Mouse (Mus musculus) regulatory T cell (primary cell): Measurements from ENCODE around the gene Nyx.
"Not testable (repeated sequence)": the region's sequence is repeated elsewhere in the genome, so short reads cannot be mapped to it uniquely, and the experiment has no call there.

ENCODE experiments used
- in situ Hi-C: fragments of 300-600 bp; cut with MboI, MseI; formaldehyde crosslinking; loops from one replicate; pipeline ENCODE4 v1.15.1; 2025; ENCODE audit warnings: high pct_unique_total_duplicates

Gene Nyx

DNA sequence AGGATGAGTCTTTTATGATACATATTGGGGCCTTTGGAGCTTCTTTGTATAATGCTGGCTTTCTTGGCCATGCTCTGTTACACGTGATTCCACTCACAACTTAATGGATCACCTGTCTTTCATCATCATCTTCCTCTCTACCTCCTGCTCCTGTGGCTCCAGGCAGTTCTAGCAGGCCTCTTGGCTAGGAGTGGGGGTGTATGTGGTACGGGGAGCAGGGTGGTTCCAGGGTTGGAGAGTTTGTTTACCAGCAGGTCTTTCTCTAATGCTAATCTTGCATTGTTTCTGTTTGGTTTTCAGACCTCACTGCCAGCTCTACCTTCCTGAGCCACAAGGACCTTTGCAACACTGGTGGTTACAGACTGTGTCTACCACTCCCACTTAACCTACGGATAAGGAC, at the start of gene Nyx:
Gene Nyx (plus strand): TSS at position 301 of the 400 bp plus-strand sequence.
- in situ Hi-C loops, result loop anchor here (5.0 kb wide), 2 partner anchors 186 to 376 kb away; no protein-coding TSS in a partner anchor

DNA sequence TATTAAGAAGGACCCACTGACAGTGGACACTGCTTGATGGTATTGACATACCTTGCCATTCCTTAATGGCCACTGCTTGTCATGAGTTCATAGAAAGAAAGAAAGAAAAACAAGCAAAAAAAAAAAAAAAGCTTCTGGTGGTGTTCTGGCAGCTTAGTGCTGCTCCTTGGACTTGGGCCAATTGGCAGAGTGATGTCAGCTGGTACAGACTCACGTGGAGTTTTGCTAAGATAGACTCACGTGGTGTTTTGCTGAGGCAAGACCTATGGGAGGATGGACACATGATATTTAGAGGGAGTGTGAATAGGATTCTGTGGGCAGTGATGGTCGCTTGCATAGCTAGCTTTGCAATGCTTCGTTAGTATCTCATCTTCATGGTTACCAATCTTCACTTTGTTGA, 43.9 kb upstream of the Nyx start:
- in situ Hi-C loops, result no loop called here

DNA sequence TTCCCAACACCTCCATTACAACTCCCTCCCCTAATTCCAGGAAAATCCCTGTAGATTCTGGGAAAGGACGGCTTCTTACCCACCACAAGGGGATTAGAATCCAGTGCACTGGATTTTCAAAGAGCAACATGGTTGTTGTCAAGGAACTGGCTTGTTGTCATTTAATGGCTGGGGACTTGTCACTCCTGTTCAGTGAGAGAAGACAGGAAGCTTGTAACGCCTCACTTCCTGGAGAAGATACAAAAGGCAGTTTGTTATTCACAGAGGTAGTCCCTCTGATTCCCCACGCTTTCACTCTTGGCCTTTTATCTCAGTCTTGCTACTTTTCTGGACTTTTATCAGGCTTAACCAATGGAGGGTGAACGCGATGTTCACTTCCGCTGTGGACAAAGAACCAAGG, 34.5 kb upstream of the Nyx start:
- in situ Hi-C loops, result no loop called here

DNA sequence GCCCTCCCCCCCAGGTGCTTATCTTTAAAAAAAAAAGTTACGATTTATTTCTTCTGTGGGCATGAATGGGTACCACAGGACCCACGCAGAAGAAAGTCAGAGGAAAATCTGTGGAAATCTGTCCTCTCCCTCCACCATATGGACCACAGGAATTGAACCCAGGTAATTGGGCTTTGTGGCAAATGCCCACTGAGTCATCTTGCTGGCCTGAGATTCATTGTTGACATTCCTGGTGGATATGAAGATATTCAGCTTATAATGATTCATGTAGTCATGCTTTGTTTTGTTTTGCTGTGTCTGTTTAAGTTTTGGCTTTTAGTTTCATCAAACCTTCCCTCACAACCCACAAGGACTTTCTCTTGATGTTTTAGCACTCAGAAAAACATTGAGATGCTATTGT, 29.9 kb upstream of the Nyx start:
- in situ Hi-C loops, result not testable (repeated sequence)

DNA sequence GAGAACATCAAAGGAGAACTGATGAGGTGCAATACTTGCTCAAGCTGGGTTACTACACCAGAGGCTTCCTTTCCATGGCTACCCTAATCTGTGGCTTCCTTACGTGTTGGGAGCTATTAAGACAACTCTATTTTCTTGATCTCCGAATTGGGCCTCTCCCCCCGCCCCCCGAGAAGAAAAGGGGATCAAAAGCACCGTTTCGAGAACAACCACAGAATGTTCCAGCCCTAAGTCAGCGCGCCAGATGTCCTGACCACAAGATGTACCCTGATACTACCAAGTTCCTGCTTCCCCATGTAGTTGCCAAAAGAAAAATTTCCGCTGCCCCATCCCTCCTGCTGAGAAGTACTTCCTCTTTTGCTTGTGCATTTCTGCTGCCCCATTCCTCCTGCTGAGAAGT, 9.4 kb upstream of the Nyx start:
- in situ Hi-C loops, result not testable (repeated sequence)

DNA sequence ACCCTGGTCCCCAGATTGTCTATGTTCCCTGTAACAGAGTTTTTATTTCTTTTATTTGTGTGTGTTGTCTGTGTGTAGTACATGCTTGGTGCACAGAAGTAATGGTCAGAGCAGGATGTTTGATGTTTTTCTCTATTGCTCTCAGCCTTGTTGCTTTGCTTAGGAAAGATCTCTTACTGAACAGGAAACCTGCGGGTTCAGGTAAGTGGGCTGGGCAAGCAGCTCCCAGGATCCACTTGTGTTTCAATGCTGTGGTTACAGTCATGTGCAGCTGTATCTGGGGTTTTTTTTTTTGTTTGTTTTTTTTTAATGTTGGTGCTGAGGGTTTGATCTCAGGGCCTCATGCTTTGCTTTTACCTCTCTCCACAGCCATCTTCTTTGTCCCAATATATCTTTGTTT, 7.1 kb upstream of the Nyx start:
- in situ Hi-C loops, result no loop called here

DNA sequence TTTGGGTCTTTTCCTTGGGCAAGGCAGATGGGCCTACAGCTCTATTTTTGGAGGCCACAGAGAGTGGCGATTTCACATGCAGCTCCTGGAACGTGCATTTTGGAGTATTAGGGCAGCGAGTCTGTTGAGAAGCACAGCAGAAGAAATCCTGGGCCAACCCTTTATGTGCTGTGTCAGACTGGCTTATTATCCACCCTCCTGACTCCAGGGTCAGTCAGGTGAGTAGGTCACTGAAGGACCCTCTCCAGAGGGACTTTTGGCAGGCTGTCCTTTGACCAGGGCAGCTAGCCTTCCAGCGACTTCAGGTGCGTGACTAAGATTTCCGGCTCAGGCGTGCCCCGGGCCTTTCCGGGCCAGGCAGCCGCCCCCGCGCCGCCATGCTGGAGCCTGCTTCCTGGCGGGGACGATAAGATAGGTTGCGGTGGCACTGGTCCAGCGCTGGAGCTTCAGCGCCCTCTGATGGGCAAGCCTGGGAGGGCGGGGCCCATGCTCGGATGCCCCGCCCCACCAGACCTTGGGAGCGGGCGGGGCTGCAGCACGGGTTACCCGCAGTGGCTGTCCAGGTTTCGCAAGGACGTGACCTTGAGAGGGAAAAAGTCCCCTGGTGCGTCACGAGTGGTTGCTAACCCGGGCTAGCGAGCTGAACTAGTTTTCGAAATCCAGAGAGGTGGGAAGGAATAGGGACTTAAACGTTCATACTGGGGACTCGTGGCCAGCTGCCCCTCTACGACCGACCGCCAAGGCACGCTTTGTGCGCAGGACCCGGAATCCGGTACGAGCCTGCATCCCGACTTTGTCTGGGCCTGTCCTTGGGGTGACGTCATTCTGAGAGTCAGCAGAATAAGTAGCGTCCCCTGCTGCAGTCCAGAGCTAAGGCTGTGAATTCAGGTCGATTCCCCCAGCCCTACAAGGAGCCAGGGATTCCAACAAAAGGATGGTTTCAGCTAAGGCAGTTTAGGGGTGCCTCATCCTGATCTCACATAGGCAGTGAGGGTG, 4.3 kb upstream of the Nyx start:
- in situ Hi-C loops, result loop anchor here (5.0 kb wide), 1 partner anchor 224 kb away; no protein-coding TSS in a partner anchor

DNA sequence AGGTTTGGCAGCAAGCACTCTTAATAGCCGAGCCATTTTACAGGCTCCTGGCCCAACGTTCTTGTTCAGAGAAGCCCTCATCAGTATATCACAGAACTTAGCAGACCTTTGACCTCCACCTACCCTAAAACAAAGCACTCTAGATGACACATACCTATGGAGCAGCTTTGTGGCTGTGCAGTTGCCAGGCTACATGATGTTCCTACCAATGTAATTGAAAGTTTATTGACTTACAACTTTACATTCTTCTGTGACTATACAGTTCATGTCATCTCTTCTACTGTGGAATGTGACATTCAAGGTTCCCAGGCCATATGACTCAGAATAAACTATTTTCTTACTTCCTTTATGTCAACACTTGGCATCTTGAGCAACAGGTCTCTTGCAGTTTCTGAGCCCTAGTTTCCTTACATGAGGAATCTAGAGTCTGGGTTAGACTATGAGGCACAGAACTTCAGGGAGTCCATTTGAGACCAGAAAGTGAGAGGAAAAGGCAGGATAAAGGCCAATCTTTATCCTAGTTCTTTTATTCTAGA, 2.9 kb upstream of the Nyx start:
- in situ Hi-C loops, result loop anchor here (5.0 kb wide), 1 partner anchor 226 kb away; no protein-coding TSS in a partner anchor

DNA sequence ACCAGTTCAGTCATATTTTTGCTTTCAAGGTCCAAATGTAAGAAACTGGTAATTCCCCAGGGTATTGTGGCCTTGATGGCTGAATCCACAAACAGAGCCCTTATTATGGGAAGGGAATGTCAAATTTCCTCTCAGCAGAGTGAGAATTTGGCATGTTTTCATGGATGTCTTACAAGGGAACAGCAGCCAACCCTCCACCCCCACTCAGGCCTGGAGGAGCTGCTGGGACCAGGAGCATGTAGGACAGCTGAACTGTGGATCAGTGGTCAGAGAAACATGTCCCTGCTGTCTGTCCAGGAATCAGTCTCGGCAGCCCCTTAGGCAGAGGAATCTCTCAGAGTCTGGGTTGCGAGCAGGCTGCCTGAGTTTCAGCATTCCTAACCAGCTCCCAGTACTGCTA, 771 bp downstream of the Nyx start:
- in situ Hi-C loops, result loop anchor here (5.0 kb wide), 2 partner anchors 186 to 376 kb away; no protein-coding TSS in a partner anchor

DNA sequence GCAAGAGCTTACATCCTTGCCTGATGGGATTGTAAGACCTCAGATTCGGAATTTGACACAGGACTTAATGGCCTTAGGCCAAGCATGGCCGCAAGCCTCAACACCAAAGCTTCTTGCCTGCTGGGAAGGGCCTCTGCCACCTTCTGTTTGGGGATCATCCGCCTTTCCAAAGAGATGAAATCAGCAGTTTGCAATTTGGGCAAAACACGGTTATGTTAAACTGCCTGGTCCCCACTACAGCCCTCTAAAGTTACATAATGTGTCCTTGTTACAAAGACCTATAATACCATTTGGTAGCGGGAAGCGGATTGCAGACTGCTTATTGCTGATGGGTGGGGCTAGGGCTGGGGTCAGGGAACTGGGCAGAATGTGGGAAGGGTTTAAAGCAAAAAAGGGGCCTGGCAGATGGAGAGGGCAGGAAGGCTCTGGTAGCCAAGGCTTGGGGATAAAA, 1.2 kb downstream of the Nyx start:
- in situ Hi-C loops, result loop anchor here (5.0 kb wide), 2 partner anchors 185 to 375 kb away; no protein-coding TSS in a partner anchor

DNA sequence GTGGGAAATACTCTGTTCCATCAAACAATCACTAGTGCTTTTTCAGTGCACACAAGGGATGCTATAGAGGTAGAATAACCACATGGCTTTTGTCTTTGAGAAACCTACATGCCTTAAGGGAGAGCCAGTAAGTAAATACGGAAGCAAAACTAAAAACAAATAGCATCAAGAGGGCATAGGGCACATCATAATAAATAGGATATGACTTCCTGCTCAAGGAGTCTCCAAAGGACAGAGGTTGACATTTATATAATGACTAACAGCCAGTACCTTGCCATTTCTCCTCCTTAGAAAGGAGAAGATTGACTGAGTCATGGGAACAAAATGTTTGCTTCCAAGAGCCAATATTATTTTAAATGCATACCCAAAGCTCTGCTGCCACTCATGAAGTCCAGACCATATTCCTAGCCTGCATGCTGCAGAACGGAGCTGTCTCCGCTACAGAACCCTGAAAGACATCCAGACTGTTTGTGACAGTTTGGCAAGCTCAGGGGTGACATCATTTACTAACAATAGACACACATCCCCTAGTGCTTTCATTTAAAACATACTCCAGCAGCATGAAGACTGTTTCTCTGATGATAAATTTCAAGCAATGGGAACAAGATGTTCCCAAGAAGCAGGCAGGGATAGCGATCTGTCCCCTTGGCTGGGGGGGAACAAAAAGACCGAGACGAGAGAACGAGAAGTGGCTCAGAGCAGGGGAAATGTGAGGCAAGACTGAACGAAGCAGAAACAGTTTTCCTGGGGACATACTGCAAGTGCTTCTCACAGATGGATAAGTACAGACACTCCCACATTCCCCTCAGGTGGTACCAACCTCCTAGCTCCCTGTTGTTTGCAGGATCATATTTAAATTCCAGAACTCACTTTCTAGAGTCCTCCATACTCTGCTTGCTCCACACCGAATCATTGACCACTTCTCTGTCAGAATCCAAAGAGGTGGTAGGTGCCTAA, 3.5 kb downstream of the Nyx start:
- in situ Hi-C loops, result loop anchor here (5.0 kb wide), 2 partner anchors 183 to 373 kb away; no protein-coding TSS in a partner anchor

DNA sequence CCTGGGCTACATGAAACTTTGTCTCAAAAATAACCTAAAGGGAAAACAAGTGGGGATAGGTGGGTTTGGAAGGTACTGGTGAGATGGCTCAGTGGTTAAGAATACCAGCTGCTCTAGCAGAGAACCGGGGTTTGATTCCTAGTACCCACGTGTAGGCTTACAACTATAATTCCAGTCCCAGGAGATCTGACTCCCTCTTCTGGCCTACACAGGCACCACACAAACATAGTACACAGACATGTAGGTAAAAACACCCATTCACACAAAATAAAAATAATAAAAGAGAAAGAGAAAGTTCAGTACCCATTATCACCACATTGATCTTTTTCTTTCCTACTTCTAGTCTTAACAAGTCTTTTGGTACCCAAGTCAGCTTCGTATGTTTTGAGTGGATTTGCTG, 6.0 kb downstream of the Nyx start:
- in situ Hi-C loops, result no loop called here

DNA sequence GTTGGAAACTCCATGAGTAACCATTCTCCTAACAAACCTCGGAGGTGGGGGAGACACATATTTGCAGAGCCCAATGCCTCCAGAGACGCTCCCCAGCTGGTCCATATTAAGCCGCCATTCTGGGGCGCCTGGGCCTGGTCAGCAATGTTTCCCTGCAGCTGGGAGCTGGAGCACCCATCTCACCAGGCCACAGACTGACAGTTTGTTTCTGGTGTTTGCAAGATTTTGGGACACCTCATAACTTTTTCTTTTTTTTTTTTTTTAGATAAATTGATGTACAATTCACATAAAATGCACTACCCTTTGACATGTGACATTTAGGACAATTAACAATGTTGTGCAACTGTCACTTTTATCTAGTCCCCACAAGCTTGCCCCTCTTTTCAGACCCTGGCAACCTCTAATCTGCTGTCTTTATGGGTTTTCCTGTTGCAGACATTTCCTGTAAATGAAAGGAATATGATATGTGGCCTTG, 6.9 kb downstream of the Nyx start:
- in situ Hi-C loops, result no loop called here

DNA sequence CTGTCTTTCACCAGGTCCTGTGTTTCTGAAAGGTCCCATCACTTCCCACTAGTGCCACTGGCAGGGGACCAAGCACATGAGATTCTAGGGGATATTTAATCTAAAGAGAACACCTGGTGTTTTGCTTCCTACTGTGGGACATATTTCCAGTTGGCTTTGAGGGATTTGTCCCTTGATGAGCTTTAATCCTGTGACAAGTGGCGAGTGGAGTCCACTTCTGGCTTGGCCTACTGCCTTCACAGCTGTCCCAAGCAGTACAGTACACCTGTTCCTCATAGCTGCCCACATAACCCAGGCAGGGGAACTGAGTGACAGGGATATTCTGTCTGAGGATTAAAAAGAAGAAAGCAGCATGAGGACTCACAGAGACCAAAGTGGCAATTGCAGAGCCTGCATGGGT, 9.5 kb downstream of the Nyx start:
- in situ Hi-C loops, result no loop called here

DNA sequence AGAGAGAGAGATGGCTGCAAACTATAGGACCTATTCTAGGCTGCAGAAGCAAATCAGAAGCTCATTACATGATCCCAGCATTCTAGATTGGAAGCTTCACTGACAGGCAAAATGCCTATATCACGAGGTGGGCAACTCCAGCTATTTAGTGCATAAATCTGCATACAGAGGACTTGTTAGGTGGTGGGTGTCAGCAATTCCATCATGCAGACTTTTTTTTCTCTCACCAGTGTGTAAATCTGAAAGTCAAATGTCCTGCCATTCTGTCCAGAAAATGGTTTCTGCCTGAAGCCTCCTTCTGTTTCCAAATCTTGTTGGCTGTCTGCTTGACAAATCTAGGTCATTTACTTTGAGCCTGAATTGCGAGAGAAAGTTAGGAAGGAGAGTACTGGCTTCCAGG, 11.7 kb downstream of the Nyx start:
- in situ Hi-C loops, result no loop called here

DNA sequence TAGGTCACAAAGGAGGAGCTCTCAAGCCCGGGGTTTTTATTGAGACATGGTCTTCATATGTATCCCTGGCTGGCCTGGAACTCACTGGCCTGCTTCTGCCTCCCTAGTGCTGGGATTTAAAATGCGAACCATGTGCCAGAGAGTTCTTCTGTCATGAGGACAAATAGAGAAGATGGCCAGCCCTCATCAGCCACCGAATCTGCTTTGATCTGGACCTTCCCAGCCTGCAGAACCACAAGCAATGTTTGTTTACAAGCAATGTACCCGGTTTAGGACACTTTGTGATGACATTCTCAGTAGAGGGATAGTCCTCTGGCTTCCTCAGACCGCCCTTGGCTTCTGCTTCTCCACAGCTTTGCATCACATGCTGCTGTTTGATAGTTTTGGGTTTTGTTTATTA, 12.4 kb downstream of the Nyx start:
- in situ Hi-C loops, result no loop called here

DNA sequence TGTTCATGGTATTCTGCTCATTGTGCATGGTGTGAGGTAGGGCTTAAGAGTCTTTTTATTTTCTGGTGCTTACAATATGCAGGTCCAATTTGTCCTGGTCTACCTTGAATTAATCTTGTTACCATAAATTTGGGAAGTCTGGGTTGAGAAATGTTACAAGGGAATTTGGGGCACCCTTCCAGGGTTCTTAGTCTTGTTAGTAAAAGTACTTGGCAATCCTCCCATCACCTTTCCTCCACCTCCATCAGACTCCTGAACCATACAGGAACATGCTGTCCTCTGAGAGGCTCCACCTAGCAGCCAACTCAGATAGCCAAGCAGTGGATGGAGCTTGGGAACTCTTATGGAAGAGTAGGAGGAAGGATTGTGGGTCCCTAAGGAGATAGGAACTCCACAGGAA, 13.7 kb downstream of the Nyx start:
- in situ Hi-C loops, result no loop called here

DNA sequence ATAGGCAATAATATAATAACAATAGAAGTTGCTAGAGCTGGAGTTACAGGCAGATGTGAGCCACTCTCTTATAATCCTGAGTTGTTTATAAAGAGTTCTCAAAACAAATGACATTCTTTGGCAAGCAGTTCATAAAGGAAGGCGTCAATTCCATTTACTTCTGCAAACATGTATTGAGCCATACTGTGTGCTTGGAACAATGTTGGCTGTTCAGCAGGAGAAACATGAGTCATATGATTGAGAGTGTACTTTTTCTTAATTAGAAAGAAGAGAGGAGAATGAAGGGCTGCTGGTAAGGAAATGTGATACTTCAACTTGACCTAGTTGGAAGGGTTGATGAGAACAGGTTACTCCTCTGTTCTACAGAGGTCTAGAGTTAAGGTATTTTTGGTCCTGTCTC, 16.7 kb downstream of the Nyx start:
- in situ Hi-C loops, result no loop called here

DNA sequence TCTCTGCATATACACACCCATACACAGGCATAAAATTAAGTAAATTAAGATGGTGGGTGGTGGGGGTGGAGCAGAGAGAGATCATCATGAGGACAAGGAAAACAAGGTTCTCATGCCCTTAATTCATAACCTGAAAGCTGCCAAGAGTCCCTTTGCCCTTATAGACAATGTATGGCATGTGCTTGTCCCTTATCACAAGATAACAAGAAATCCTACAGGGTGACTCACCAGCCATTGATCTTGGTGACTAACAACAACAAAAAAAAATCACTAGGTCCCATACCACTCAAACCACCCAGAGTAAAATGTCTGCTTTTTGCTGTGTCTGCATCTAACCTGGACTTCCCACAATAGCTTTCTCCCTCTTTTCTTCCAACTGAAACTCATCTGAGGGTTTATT, 18.5 kb downstream of the Nyx start:
- in situ Hi-C loops, result no loop called here

DNA sequence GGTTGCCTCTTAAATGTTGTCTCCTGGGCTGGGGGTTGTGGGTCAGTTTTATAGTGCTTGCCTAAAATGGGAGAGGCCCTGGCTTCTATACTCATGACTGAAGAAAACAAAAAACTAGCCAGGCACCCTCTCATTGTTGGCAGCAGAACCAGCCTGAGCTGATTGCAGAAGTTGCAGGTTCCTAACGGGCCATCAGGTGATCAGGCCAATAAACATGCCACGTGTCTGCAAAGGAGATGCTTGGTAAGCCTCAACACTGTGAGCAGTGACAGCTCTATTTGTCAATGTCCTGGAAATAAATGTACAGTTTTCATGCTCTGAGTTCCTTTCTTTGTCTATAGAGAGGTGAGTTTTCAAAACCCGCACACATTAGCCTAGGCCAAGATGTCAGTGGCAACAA, 23.1 kb downstream of the Nyx start:
- in situ Hi-C loops, result no loop called here

DNA sequence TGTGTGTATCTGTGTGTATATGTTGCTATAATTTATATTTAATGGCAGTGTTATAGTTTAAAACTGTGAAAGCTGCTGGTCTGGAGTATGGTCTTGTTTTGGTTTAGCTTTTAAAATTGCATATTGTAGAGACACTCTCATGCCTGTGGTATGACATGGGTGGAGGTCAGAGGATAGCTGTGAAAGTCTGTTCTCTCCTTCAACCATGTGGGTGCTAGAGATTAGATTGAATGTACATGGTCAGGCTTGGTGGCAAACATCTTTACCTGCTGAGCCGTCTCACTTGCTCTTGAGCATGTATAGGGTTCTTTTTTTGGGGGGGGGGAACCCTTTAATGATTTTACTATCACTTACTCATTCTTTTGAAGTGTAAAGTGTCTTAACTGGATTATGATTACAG, 23.9 kb downstream of the Nyx start:
- in situ Hi-C loops, result no loop called here
